Mouse (Mus musculus): ENCODE results near the gene Rnf10. TPM values are rescaled to one million over a fixed set of nuclear protein-coding genes. Genes with fewer than 3 reads are reported as not detected.

The Rnf10 gene
- polyA plus RNA-seq, 1 experiment from 2014 or later: 75.4 TPM

- H3K9me3 ChIP-seq (ENCODE audit: low read length): no peaks in the 10 kb centered on the region
Measured at GRCm38 (mm10) chr5:115266787-115267468, 5.8 kb downstream of the Rnf10 start.

GRCm38 (mm10) chr5:115266340-115266739 is 6.4 kb downstream of the Rnf10 start:
- Histone ChIP-seq H3K36me3 (replicated peaks; ENCODE audit: insufficient read depth, low read length) (peaks cover 44% of the 10 kb centered on the region), H3K4me2 (ENCODE audit: low read depth, low read length) (peak overlapping the region; percentile 79), H3K4me1 (ENCODE audit: insufficient read depth) (peaks cover 64% of the 10 kb centered on the region), H3K27ac (ENCODE audit: low read depth) (peak overlapping the region; percentile 92), H3K4me3 (ENCODE audit: low read depth, low read length) (peak overlapping the region; percentile 28), H3K9me3 (ENCODE audit: low read length) (no peaks in the 10 kb centered on the region), H3K27me3 (ENCODE audit: insufficient read depth, low read length) (no peaks in the 10 kb centered on the region), H3K9ac (replicated peaks) (peak overlapping the region; percentile 58)
- TF ChIP-seq CTCF (IDR thresholded peaks at IDR 0.05; ENCODE audit: low read depth) (no peak), EP300 (IDR thresholded peaks at IDR 0.05; ENCODE audit: low read depth) (no peak)
- DNase-seq (peak; percentile 40), ATAC-seq (peak; percentile 64)
- 71% methylated on average over 5 of the region's 5 CpGs for WGBS (ENCODE audit: insufficient replicate concordance)

More at GRCm38 (mm10) chr5:115266787-115267468, 5.8 kb downstream of the Rnf10 start:
- peaks cover 43% of the 10 kb centered on the region for H3K36me3 ChIP-seq (replicated peaks; ENCODE audit: insufficient read depth, low read length)
- no peaks in the 10 kb centered on the region for H3K27me3 ChIP-seq (ENCODE audit: insufficient read depth, low read length)
- H3K9ac ChIP-seq (replicated peaks): peak overlapping the region; percentile 58
- 45% methylated on average over 8 of the region's 8 CpGs for WGBS (ENCODE audit: insufficient replicate concordance)
- H3K4me1 ChIP-seq (ENCODE audit: insufficient read depth): peaks cover 64% of the 10 kb centered on the region
- peak overlapping the region; percentile 92 for H3K27ac ChIP-seq (ENCODE audit: low read depth)
- DNase-seq (peak; percentile 65), ATAC-seq (peak; percentile 80)
- TF ChIP-seq EP300 (IDR thresholded peaks at IDR 0.05; ENCODE audit: low read depth): peak; percentile 98
- TF ChIP-seq CTCF (IDR thresholded peaks at IDR 0.05; ENCODE audit: low read depth): no peak
- H3K4me2 ChIP-seq (ENCODE audit: low read depth, low read length): peak overlapping the region; percentile 79
- peak overlapping the region; percentile 28 for H3K4me3 ChIP-seq (ENCODE audit: low read depth, low read length)

- ATAC-seq (no peak), DNase-seq (no peak)
- Histone ChIP-seq H3K9me3 (ENCODE audit: low read length) (no peaks in the 10 kb centered on the region), H3K27me3 (ENCODE audit: insufficient read depth, low read length) (no peaks in the 10 kb centered on the region), H3K36me3 (replicated peaks; ENCODE audit: insufficient read depth, low read length) (peaks cover 57% of the 10 kb centered on the region), H3K4me1 (ENCODE audit: insufficient read depth) (peaks cover 34% of the 10 kb centered on the region), H3K4me3 (ENCODE audit: low read depth, low read length) (no peak overlapping the region), H3K27ac (ENCODE audit: low read depth) (no peak overlapping the region), H3K4me2 (ENCODE audit: low read depth, low read length) (no peak overlapping the region), H3K9ac (replicated peaks) (no peak overlapping the region)
- WGBS (ENCODE audit: insufficient replicate concordance): 86% methylated on average over 14 of the region's 14 CpGs
- TF ChIP-seq EP300 (IDR thresholded peaks at IDR 0.05; ENCODE audit: low read depth): no peak
- TF ChIP-seq CTCF (IDR thresholded peaks at IDR 0.05; ENCODE audit: low read depth): no peak
Measured at GRCm38 (mm10) chr5:115262502-115263291, 10.0 kb downstream of the Rnf10 start.

- Histone ChIP-seq H3K4me3 (ENCODE audit: low read depth, low read length) (no peak overlapping the region), H3K9ac (replicated peaks) (no peak overlapping the region), H3K27ac (ENCODE audit: low read depth) (no peak overlapping the region), H3K4me2 (ENCODE audit: low read depth, low read length) (no peak overlapping the region), H3K9me3 (ENCODE audit: low read length) (no peaks in the 10 kb centered on the region), H3K27me3 (ENCODE audit: insufficient read depth, low read length) (no peaks in the 10 kb centered on the region), H3K4me1 (ENCODE audit: insufficient read depth) (peaks cover 30% of the 10 kb centered on the region), H3K36me3 (replicated peaks; ENCODE audit: insufficient read depth, low read length) (peaks cover 65% of the 10 kb centered on the region)
- TF ChIP-seq EP300 (IDR thresholded peaks at IDR 0.05; ENCODE audit: low read depth): no peak
- no peak for TF ChIP-seq CTCF (IDR thresholded peaks at IDR 0.05; ENCODE audit: low read depth)
- WGBS (ENCODE audit: insufficient replicate concordance): 86% methylated on average over 1 of the region's 1 CpGs
- ATAC-seq (no peak), DNase-seq (no peak)
Measured at GRCm38 (mm10) chr5:115261880-115262279, 10.8 kb downstream of the Rnf10 start.

GRCm38 (mm10) chr5:115261141-115261540 is 11.6 kb downstream of the Rnf10 start:
- H3K36me3 ChIP-seq (replicated peaks; ENCODE audit: insufficient read depth, low read length): peaks cover 69% of the 10 kb centered on the region
- H3K27ac ChIP-seq (ENCODE audit: low read depth): no peak overlapping the region
- TF ChIP-seq CTCF (IDR thresholded peaks at IDR 0.05; ENCODE audit: low read depth): no peak
- no peak for TF ChIP-seq EP300 (IDR thresholded peaks at IDR 0.05; ENCODE audit: low read depth)
- H3K4me3 ChIP-seq (ENCODE audit: low read depth, low read length): no peak overlapping the region
- H3K27me3 ChIP-seq (ENCODE audit: insufficient read depth, low read length): no peaks in the 10 kb centered on the region
- H3K4me2 ChIP-seq (ENCODE audit: low read depth, low read length): no peak overlapping the region
- peaks cover 23% of the 10 kb centered on the region for H3K4me1 ChIP-seq (ENCODE audit: insufficient read depth)
- ATAC-seq (no peak), DNase-seq (no peak)
- no peaks in the 10 kb centered on the region for H3K9me3 ChIP-seq (ENCODE audit: low read length)
- H3K9ac ChIP-seq (replicated peaks): no peak overlapping the region
- WGBS (ENCODE audit: insufficient replicate concordance): 82% methylated on average over 8 of the region's 8 CpGs

GRCm38 (mm10) chr5:115260356-115260755 is 12.3 kb downstream of the Rnf10 start:
- ATAC-seq: no peak
- TF ChIP-seq EP300 (IDR thresholded peaks at IDR 0.05; ENCODE audit: low read depth) (no peak), CTCF (IDR thresholded peaks at IDR 0.05; ENCODE audit: low read depth) (no peak)
- no peak for DNase-seq
- WGBS (ENCODE audit: insufficient replicate concordance): 76% methylated on average over 6 of the region's 6 CpGs
- Histone ChIP-seq H3K9me3 (ENCODE audit: low read length) (no peaks in the 10 kb centered on the region), H3K9ac (replicated peaks) (no peak overlapping the region), H3K27ac (ENCODE audit: low read depth) (no peak overlapping the region), H3K4me2 (ENCODE audit: low read depth, low read length) (no peak overlapping the region), H3K4me3 (ENCODE audit: low read depth, low read length) (no peak overlapping the region), H3K36me3 (replicated peaks; ENCODE audit: insufficient read depth, low read length) (peaks cover 77% of the 10 kb centered on the region), H3K4me1 (ENCODE audit: insufficient read depth) (peaks cover 16% of the 10 kb centered on the region), H3K27me3 (ENCODE audit: insufficient read depth, low read length) (no peaks in the 10 kb centered on the region)
